Mouse (Mus musculus) liver, adult 2 months (tissue): ENCODE results near the gene 2610507B11Rik. TPM values are rescaled to one million over a fixed set of nuclear protein-coding genes. Genes with fewer than 3 reads are reported as not detected.

Experiments used
- DNase-seq: peaks from one replicate; pipeline ENCODE4 v3.0.0-alpha.2; 2011; ENCODE audit warnings: low read depth, low spot score; ENCODE audit errors: extremely low read depth
- H3K27ac ChIP-seq: fragments of 200-500 bp; replicated peaks from 2 replicates; pipeline ENCODE4 v1.5.1; 2012; ENCODE audit warnings: low read depth, mild to moderate bottlenecking, control low read depth, inconsistent platforms, low read length; ENCODE audit not compliant: insufficient read depth
- H3K27me3 ChIP-seq: fragments of 200-500 bp; 2 replicates; pipeline ENCODE4 v1.6.1; 2012; ENCODE audit warnings: mild to moderate bottlenecking, moderate library complexity, low read length, inconsistent platforms; ENCODE audit not compliant: control insufficient read depth, insufficient read depth
- H3K36me3 ChIP-seq: fragments of 200-500 bp; 2 replicates; pipeline ENCODE4 v1.6.1; 2012; ENCODE audit warnings: low read length, inconsistent platforms; ENCODE audit not compliant: control insufficient read depth, insufficient read depth
- H3K4me1 ChIP-seq: fragments of 200-500 bp; 2 replicates; pipeline ENCODE4 v1.6.1; 2011; ENCODE audit warnings: low read length; ENCODE audit not compliant: control insufficient read depth, insufficient read depth
- H3K4me3 ChIP-seq: fragments of 200-500 bp; 2 replicates; pipeline ENCODE4 v1.5.1; 2011; ENCODE audit warnings: low read depth, mild to moderate bottlenecking, control low read depth, low read length, moderate library complexity; ENCODE audit not compliant: insufficient read depth
- H3K79me2 ChIP-seq: fragments of 200-500 bp; 2 replicates; pipeline ENCODE4 v1.6.1; 2012; ENCODE audit warnings: inconsistent platforms, mild to moderate bottlenecking, low read length, moderate library complexity; ENCODE audit not compliant: control insufficient read depth, insufficient read depth
- H3K9ac ChIP-seq: fragments of 200-500 bp; 2 replicates; pipeline ENCODE4 v1.6.1; 2012; ENCODE audit warnings: low read depth, mild to moderate bottlenecking, control low read depth, inconsistent platforms, low read length
- CTCF ChIP-seq: fragments of 200-500 bp; IDR thresholded peaks from 2 replicates; pipeline ENCODE4 v1.5.1; 2011; ENCODE audit warnings: low read depth, low read length, control low read depth
- POLR2A ChIP-seq: fragments of 200-500 bp; IDR thresholded peaks from 2 replicates; pipeline ENCODE4 v1.6.1; 2011; ENCODE audit warnings: low read length, control low read depth; ENCODE audit not compliant: insufficient read depth; ENCODE audit errors: extremely low read depth
- WGBS: fragments of 180-500 bp; shearing (Covaris S2); methylation state at CpG from one replicate; pipeline ENCODE4 v1.1.7; 2018; 5-methylcytosine and 5-hydroxymethylcytosine counted together
- polyA plus RNA-seq: library from polyadenylated mRNA; depleted of rRNA; stranded (reverse); fragments of >200 nt; gene quantifications from 2 replicates; pipeline ENCODE4 v1.2.3, GENCODE M21; 2012; rRNA removed
- total RNA-seq: library from RNA; depleted of rRNA; stranded (reverse); fragments of >200 nt; gene quantifications from 2 replicates; pipeline ENCODE4 v1.2.3, GENCODE M21; 2014; rRNA removed

Gene 2610507B11Rik
- total RNA-seq = 66.7 and 68.6 TPM in 2 replicates
- 42.5 and 43.6 TPM in 2 replicates for polyA plus RNA-seq

DNA sequence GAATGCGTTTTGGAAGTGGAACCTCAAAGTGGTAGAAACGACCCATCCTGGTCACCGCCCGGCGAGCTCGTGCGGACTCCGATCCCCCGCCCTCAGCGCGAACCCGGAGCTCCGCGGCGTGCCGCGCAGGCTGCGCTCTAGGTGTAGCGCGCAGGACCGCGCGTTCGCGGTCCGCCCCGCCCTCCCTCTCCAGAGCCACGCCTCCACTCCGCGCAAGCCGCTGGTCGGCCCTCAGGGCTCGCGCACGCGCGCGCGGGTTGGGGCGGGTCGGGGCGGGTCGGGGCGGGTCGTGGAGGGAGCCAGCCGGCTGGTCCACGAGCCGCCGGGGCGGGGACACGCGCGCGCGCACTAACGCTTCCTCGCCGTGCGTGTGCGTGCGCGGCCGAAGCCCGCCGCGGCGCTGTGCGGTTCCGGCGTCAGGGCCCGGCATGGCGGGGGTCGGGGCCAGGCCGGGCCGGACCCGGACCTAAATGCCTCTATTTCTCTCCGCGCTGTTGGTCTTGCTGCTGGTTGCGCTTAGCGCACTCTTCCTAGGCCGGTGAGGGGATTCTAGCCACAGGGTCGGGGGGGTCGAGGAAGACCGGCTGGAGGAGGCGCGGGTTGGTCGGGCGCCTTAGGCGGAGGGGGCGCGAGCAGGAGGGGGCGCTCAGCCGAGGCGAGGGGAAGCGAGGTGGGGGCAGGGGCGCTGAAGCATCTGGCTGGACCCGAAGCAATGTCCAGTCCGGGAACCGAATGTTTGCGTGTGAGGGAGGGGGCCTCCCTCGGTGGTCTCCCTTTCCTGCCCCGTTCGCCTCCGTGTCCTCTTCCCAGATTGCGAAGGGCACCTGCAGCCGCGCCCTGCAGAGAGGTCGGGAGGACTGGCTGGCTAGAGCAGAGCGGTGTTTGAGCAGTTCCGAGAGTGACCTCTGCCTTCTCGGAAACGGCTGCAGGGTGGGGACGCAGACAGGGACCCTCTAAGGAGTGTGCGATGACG is at the start of gene 2610507B11Rik:
Gene 2610507B11Rik (plus strand): TSS at position 373 of the 973 bp plus-strand sequence.
- no peaks in the 10 kb centered on the region for H3K4me1 ChIP-seq
- peak within 1 kb of the TSS; percentile 53 for H3K27ac ChIP-seq
- no peaks in the 10 kb centered on the region for H3K27me3 ChIP-seq
- peak within 1 kb of the TSS; percentile 84 for H3K9ac ChIP-seq
- TF ChIP-seq CTCF (no peak), POLR2A (peak; percentile 74; the same call in 1 of the 2 replicates)
- H3K79me2 ChIP-seq = peaks cover 7% of the 10 kb centered on the region; the same call in 1 of the 2 replicates
- peak within 1 kb of the TSS; percentile 85 for H3K4me3 ChIP-seq
- H3K36me3 ChIP-seq = peaks cover 28% of the 10 kb centered on the region
- under 1% methylated on average over 101 of the region's 115 CpGs for WGBS
- DNase-seq = peak; percentile 77

DNA sequence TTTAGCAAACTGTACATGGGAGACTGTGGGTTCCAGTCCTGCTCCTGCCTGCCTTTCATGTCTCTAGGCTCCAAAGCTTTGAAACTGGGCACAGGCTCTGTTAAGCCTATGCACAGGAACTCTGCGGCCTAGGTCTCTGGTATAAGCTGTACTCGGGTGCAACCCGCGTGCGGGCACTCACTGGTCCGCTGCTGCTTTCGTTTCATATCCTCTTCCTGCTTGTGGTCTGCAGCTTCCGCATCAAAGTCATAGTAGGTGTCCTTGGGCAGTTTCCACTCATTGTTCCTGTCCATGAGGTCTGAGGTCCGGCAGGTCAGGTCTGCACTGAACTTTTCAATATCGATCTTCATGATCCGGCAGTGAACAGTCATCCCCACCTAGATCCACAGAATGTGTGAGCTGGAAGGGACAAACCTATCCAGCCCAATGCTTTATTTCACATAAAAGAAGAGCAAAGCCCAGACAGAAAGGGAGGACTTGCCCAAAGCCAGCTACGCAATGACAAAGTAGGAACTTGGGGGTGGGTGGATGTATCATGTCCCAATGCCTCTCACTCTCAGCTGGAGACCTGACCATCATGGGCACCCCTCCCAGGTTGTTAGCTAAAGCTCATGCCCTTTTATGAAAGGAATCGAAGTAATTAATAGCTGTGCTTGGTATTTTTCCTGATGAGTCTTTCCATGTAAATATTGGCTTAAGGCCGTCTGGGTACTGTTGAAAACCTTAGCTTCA is 48.3 kb upstream of the 2610507B11Rik start:
- H3K4me1 ChIP-seq = peaks cover 3% of the 10 kb centered on the region; the same call in 1 of the 2 replicates
- H3K79me2 ChIP-seq = no peaks in the 10 kb centered on the region
- no peak overlapping the region for H3K9ac ChIP-seq
- TF ChIP-seq POLR2A (no peak), CTCF (no peak)
- no peak overlapping the region for H3K4me3 ChIP-seq
- no peaks in the 10 kb centered on the region for H3K27me3 ChIP-seq
- peaks cover 75% of the 10 kb centered on the region for H3K36me3 ChIP-seq
- 87% methylated on average over 14 of the region's 14 CpGs for WGBS
- DNase-seq = no peak
- H3K27ac ChIP-seq = no peak overlapping the region

DNA sequence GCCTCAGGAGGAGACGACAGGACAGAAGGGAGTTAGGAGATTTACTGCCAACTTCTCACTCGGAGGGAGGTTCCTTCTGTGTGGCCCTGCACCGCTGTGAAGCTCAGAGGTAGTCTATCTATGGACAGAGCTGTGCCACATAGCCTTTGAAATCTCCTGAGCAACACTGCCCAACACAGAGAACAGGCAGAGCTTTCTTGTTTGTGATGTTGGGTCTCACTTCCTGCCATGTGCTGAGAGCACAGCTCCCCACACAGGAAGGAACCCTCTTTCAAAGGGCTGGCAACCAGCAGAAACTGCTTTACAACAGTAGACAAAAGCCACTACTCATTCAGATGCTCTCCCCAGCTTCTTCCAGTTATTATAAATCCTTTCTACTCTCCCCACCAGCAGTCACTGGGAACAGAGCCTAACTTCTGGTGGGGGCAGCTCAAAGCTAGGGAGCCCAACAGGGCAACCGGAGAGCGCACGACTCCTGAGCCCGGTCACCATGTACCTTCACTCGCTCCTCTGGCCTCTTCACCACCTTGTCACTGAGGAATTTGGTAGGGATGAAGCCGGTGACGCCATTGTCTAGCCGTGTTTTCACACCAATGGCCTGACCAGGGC is 45.7 kb upstream of the 2610507B11Rik start:
- Histone ChIP-seq H3K4me1 (peaks cover 3% of the 10 kb centered on the region; the same call in 1 of the 2 replicates), H3K27ac (no peak overlapping the region), H3K4me3 (no peak overlapping the region), H3K27me3 (no peaks in the 10 kb centered on the region), H3K79me2 (no peaks in the 10 kb centered on the region), H3K36me3 (peaks cover 79% of the 10 kb centered on the region), H3K9ac (no peak overlapping the region)
- no peak for TF ChIP-seq POLR2A
- TF ChIP-seq CTCF = no peak
- WGBS = 89% methylated on average over 11 of the region's 11 CpGs
- DNase-seq = no peak

DNA sequence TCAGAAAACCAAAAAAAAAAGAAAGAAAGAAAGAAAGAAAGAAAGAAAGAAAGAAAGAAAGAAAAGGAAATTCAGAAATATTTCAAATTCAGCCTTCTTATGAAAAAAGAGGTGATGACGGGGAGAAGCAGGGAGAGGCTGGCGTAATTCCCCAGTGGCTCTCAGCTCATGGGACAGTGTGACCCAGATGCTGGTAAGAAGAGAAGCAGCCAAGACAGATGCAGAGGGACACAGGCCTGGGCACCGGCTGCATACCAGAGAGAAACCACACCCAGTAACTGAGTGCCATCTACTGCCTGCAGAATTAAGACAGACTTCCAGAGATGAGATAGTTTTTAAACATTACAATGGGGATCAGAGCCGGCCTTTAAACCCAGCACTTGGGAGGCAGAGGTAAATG is 38.0 kb upstream of the 2610507B11Rik start:
- Histone ChIP-seq H3K79me2 (0 out of 2 replicates have a peak, but pooled peaks cover 3% of the 10 kb centered on the region), H3K27ac (no peak overlapping the region), H3K27me3 (no peaks in the 10 kb centered on the region), H3K36me3 (peaks cover 87% of the 10 kb centered on the region), H3K4me3 (no peak overlapping the region), H3K9ac (no peak overlapping the region), H3K4me1 (no peaks in the 10 kb centered on the region)
- DNase-seq = no peak
- TF ChIP-seq POLR2A (no peak), CTCF (no peak)
- 86% methylated on average over 4 of the region's 4 CpGs for WGBS

DNA sequence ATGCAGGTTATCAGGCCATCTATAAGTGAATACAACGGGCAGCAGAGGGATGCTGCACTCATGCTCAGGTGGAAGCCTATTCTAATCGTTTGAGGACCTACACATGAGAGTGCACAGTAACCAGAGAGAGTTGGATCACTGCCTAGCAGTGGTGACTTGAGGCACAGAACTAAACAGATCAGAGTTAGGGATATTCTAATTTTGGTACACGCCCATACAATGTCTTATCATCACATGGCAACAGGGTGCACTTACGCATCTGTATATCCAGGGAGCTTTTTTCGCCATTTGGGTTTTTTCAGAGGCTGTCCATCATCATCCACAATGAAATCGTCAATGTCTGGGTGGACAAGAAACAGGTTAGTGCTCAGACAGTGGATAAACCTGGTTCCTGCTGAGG is 30.0 kb upstream of the 2610507B11Rik start:
- Histone ChIP-seq H3K27me3 (no peaks in the 10 kb centered on the region), H3K4me3 (no peak overlapping the region), H3K79me2 (peaks cover 14% of the 10 kb centered on the region; the same call in 1 of the 2 replicates), H3K27ac (no peak overlapping the region), H3K4me1 (peaks cover 2% of the 10 kb centered on the region; the same call in 1 of the 2 replicates), H3K9ac (no peak overlapping the region), H3K36me3 (peaks cover 73% of the 10 kb centered on the region)
- 91% methylated on average over 6 of the region's 6 CpGs for WGBS
- DNase-seq = no peak
- TF ChIP-seq POLR2A (no peak), CTCF (no peak)
